Mouse (Mus musculus) liver (tissue): ENCODE measurements at regions not wholly inside any gene's neighbourhood (a gene's known extent, or its start where the extent isn't known, plus 50 kb on each side); places are given as distances from the start of the nearest gene placed in this dataset.

Source experiments
- DNase-seq: peaks from one replicate; pipeline ENCODE4 v3.0.0-alpha.2; 2020; ENCODE audit warnings: mixed read lengths

- no peak for DNase-seq
These were observed 448.5 kb downstream of the Tmtc2 start for GRCm38 (mm10) chr10:105125736-105126135.

GRCm38 (mm10) chr10:105120229-105120628 is 454.0 kb downstream of the Tmtc2 start:
- peak; percentile 4 for DNase-seq

GRCm38 (mm10) chr10:105116138-105116537 is 458.1 kb downstream of the Tmtc2 start:
- DNase-seq: no peak

DNA sequence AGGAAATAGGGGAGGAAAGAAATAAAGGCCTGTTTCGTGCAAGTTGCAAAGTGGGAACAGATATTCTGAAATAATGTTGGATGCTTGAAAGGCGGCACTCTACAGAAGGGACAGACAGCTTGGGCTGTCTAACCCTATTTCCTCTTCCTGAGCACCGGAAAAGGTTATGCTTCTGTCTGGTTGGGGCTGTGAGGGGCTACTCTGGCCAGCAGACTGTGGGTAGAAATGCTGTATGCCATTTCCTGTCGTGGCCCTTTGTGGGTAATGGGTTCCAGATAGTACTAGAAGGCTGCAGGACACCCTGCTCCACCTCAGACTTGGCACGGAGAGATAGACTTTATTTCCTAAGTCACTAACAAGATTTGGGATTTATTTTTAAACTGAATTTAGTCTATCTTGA is 459.3 kb downstream of the Tmtc2 start:
- DNase-seq: no peak

DNA sequence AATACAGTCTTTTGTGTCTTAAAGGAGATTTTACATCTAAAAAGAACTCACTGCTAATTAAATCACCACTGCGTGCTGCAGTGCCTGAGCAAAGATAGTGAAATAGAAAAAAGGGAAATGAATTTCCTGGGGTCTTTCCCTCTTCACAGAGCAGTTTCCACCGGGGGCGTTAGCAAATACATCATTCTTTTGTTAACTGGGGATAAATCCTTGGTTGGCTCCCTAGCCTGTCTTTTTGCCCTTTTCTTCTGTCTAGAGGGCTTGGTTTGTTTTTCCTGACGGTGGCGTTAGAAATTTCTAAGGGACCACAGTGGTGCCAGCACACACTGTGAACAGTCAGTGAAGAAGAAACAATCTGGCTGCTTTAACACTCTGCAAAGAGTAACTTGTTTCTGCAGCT is 464.0 kb downstream of the Tmtc2 start:
- no peak for DNase-seq

DNA sequence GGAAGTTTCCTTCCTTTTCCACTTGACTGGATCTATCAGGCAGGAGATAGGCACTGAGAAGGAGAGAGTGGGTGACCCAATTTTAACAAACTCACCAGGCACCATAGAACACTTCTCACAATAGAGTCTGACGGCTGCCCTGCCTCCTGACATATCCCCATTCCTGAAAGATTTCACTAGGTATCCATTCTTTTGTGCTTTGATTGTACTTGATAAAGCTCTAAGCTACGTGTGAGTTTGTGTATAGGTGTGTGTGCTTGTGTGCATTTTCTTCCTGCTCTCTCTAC is 477.3 kb downstream of the Tmtc2 start:
- no peak for DNase-seq

DNA sequence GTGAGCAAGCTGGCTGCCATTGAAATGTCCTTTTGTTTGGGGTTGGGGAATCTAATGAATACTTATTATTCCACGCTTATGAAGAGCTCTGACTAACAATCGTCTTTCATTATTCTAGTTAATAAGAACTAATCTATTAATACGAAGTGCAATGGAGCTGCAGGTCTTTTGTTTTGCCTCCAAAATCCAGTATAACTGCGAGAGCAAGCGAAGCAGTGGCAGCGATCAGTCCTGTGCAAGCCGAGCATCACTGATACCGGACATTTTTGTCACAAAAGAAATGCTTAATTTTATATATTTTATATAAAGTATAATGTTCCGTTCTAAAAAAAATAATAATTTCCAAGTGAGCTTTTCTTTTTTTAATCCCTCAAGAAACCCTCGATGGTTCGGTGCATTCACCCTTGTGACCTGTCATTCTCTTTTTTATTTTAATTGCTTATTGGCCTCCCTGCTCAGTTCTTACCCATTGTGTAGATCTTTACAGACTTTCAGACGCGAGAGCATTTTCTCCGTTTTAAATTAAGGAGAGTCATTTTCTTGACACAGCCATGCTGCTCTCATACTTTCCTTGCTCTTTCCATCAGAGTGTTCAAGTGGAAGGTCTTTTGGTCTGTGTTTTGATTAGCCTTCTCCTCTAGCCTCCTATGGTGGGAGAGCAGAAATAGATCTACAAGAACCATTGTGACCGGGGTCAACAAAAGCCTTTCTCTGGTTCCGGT is 477.8 kb downstream of the Tmtc2 start:
- no peak for DNase-seq

GRCm38 (mm10) chr10:105095800-105096199 is 478.5 kb downstream of the Tmtc2 start:
- no peak for DNase-seq

DNA sequence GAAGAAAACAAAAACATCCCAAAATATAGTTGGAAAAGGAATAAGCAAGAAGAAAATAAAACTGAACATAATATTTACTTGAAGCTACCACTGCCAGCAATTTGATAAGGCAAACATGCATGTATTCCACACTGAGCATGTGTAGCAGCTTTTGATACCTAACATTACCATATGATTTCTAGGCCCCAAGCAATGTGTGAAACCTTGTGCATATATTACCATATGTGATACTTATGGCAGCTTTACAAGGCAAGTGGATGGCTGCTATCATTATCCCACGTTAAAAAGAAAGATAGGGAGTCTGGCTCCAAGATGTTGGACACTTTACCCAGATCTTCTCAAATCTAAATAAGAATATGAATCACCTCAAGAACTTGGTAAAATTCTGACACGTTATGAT is 497.4 kb downstream of the Tmtc2 start:
- DNase-seq: no peak

DNA sequence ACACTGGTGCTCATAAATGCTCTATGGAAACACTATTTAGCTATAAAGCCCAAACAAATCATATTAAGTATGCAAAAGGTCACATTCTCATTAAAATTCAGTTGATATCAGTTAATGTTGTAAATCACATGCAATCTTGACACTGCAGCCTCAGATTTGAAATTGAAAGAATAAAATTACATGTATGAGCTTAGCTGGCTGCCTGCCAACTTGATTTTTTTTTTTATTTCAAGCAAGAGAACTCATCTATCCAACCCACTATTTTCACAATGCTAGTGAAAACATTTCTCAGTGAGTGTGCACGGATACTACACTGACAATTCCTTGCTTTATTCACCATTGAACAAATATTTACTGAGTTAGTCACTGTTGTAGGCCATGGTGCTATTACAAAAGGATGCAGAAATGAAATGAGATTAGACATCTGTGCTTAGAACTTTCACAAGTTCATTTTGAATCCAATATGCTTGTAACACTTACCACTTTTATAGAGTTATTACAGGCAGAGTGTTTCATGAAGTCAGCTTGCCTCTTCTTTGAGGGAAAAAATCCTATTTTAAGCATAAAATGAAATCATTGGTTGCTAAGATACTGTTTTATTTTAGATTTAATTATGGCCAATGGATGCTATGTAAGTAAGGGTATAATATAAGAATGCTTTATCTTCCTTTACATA is 539.4 kb downstream of the Tmtc2 start:
- no peak for DNase-seq

GRCm38 (mm10) chr10:105020471-105021120 is 553.7 kb downstream of the Tmtc2 start:
- DNase-seq: no peak

GRCm38 (mm10) chr10:105019774-105020470 is 554.3 kb downstream of the Tmtc2 start:
- DNase-seq: no peak
